Mouse (Mus musculus): ENCODE data around the gene Isl1. TPM values are rescaled to one million over a fixed set of nuclear protein-coding genes. Genes with fewer than 3 reads are reported as not detected.

Gene Isl1
- polyA plus RNA-seq, 1 experiment: 0.27 TPM

- TF ChIP-seq CTCF (IDR thresholded peaks at IDR 0.05; ENCODE audit: control insufficient read depth, insufficient read depth, insufficient replicate concordance, low read depth, low read length) (no peak), POLR2A (IDR thresholded peaks at IDR 0.05; ENCODE audit: control insufficient read depth, low read depth, low read length) (no peak)
- Histone ChIP-seq H3K27ac (ENCODE audit: control insufficient read depth, insufficient read depth, low read depth, low read length) (no peak overlapping the region), H3K4me3 (ENCODE audit: control insufficient read depth, low read depth, low read length) (no peak overlapping the region), H3K36me3 (ENCODE audit: control insufficient read depth, insufficient read depth, low read length) (no peaks in the 10 kb centered on the region), H3K4me1 (ENCODE audit: control insufficient read depth, insufficient read depth, low read length) (no peaks in the 10 kb centered on the region; the same call in none of the 2 replicates), H3K27me3 (ENCODE audit: control insufficient read depth, insufficient read depth, low read length) (no peaks in the 10 kb centered on the region)
Observed at GRCm38 (mm10) chr13:116301706-116302105, 7.8 kb downstream of the Isl1 start.

GRCm38 (mm10) chr13:116299241-116299640 is 10.2 kb downstream of the Isl1 start:
- H3K27ac ChIP-seq (ENCODE audit: control insufficient read depth, insufficient read depth, low read depth, low read length): no peak overlapping the region
- no peaks in the 10 kb centered on the region for H3K36me3 ChIP-seq (ENCODE audit: control insufficient read depth, insufficient read depth, low read length)
- no peak overlapping the region for H3K4me3 ChIP-seq (ENCODE audit: control insufficient read depth, low read depth, low read length)
- H3K27me3 ChIP-seq (ENCODE audit: control insufficient read depth, insufficient read depth, low read length): no peaks in the 10 kb centered on the region
- TF ChIP-seq POLR2A (IDR thresholded peaks at IDR 0.05; ENCODE audit: control insufficient read depth, low read depth, low read length) (no peak), CTCF (IDR thresholded peaks at IDR 0.05; ENCODE audit: control insufficient read depth, insufficient read depth, insufficient replicate concordance, low read depth, low read length) (no peak)
- no peaks in the 10 kb centered on the region; the same call in none of the 2 replicates for H3K4me1 ChIP-seq (ENCODE audit: control insufficient read depth, insufficient read depth, low read length)

GRCm38 (mm10) chr13:116298641-116299170 is 10.8 kb downstream of the Isl1 start:
- Histone ChIP-seq H3K27me3 (ENCODE audit: control insufficient read depth, insufficient read depth, low read length) (no peaks in the 10 kb centered on the region; the same call in 1 of the 2 replicates), H3K27ac (ENCODE audit: control insufficient read depth, insufficient read depth, low read depth, low read length) (no peak overlapping the region)

GRCm38 (mm10) chr13:116298001-116298400 is 11.5 kb downstream of the Isl1 start:
- Histone ChIP-seq H3K4me1 (ENCODE audit: control insufficient read depth, insufficient read depth, low read length) (peaks cover 4% of the 10 kb centered on the region), H3K27me3 (ENCODE audit: control insufficient read depth, insufficient read depth, low read length) (no peaks in the 10 kb centered on the region; the same call in 1 of the 2 replicates), H3K36me3 (ENCODE audit: control insufficient read depth, insufficient read depth, low read length) (no peaks in the 10 kb centered on the region), H3K27ac (ENCODE audit: control insufficient read depth, insufficient read depth, low read depth, low read length) (no peak overlapping the region), H3K4me3 (ENCODE audit: control insufficient read depth, low read depth, low read length) (no peak overlapping the region)
- TF ChIP-seq CTCF (IDR thresholded peaks at IDR 0.05; ENCODE audit: control insufficient read depth, insufficient read depth, insufficient replicate concordance, low read depth, low read length) (no peak), POLR2A (IDR thresholded peaks at IDR 0.05; ENCODE audit: control insufficient read depth, low read depth, low read length) (no peak)

More at GRCm38 (mm10) chr13:116298641-116299170, 10.8 kb downstream of the Isl1 start:
- no peak for TF ChIP-seq POLR2A (IDR thresholded peaks at IDR 0.05; ENCODE audit: control insufficient read depth, low read depth, low read length)
- TF ChIP-seq CTCF (IDR thresholded peaks at IDR 0.05; ENCODE audit: control insufficient read depth, insufficient read depth, insufficient replicate concordance, low read depth, low read length): no peak
- Histone ChIP-seq H3K4me1 (ENCODE audit: control insufficient read depth, insufficient read depth, low read length) (peaks cover 4% of the 10 kb centered on the region), H3K36me3 (ENCODE audit: control insufficient read depth, insufficient read depth, low read length) (no peaks in the 10 kb centered on the region), H3K4me3 (ENCODE audit: control insufficient read depth, low read depth, low read length) (no peak overlapping the region)

GRCm38 (mm10) chr13:116297048-116297811 is 12.3 kb downstream of the Isl1 start:
- H3K27ac ChIP-seq (ENCODE audit: control insufficient read depth, insufficient read depth, low read depth, low read length): no peak overlapping the region
- no peak overlapping the region for H3K4me3 ChIP-seq (ENCODE audit: control insufficient read depth, low read depth, low read length)
- no peaks in the 10 kb centered on the region; the same call in 1 of the 2 replicates for H3K27me3 ChIP-seq (ENCODE audit: control insufficient read depth, insufficient read depth, low read length)

GRCm38 (mm10) chr13:116295401-116295800 is 14.1 kb downstream of the Isl1 start:
- Histone ChIP-seq H3K27me3 (ENCODE audit: control insufficient read depth, insufficient read depth, low read length) (no peaks in the 10 kb centered on the region; the same call in 1 of the 2 replicates), H3K27ac (ENCODE audit: control insufficient read depth, insufficient read depth, low read depth, low read length) (no peak overlapping the region), H3K4me1 (ENCODE audit: control insufficient read depth, insufficient read depth, low read length) (peaks cover 4% of the 10 kb centered on the region), H3K4me3 (ENCODE audit: control insufficient read depth, low read depth, low read length) (no peak overlapping the region), H3K36me3 (ENCODE audit: control insufficient read depth, insufficient read depth, low read length) (no peaks in the 10 kb centered on the region)
- TF ChIP-seq POLR2A (IDR thresholded peaks at IDR 0.05; ENCODE audit: control insufficient read depth, low read depth, low read length) (no peak), CTCF (IDR thresholded peaks at IDR 0.05; ENCODE audit: control insufficient read depth, insufficient read depth, insufficient replicate concordance, low read depth, low read length) (no peak)

More at GRCm38 (mm10) chr13:116297048-116297811, 12.3 kb downstream of the Isl1 start:
- Histone ChIP-seq H3K36me3 (ENCODE audit: control insufficient read depth, insufficient read depth, low read length) (no peaks in the 10 kb centered on the region), H3K4me1 (ENCODE audit: control insufficient read depth, insufficient read depth, low read length) (peaks cover 4% of the 10 kb centered on the region)
- TF ChIP-seq CTCF (IDR thresholded peaks at IDR 0.05; ENCODE audit: control insufficient read depth, insufficient read depth, insufficient replicate concordance, low read depth, low read length) (no peak), POLR2A (IDR thresholded peaks at IDR 0.05; ENCODE audit: control insufficient read depth, low read depth, low read length) (no peak)

GRCm38 (mm10) chr13:116294734-116295133 is 14.8 kb downstream of the Isl1 start:
- TF ChIP-seq CTCF (IDR thresholded peaks at IDR 0.05; ENCODE audit: control insufficient read depth, insufficient read depth, insufficient replicate concordance, low read depth, low read length) (no peak), POLR2A (IDR thresholded peaks at IDR 0.05; ENCODE audit: control insufficient read depth, low read depth, low read length) (no peak)
- H3K27me3 ChIP-seq (ENCODE audit: control insufficient read depth, insufficient read depth, low read length): no peaks in the 10 kb centered on the region; the same call in 1 of the 2 replicates
- H3K27ac ChIP-seq (ENCODE audit: control insufficient read depth, insufficient read depth, low read depth, low read length): no peak overlapping the region
- H3K36me3 ChIP-seq (ENCODE audit: control insufficient read depth, insufficient read depth, low read length): no peaks in the 10 kb centered on the region
- H3K4me1 ChIP-seq (ENCODE audit: control insufficient read depth, insufficient read depth, low read length): peaks cover 4% of the 10 kb centered on the region
- no peak overlapping the region for H3K4me3 ChIP-seq (ENCODE audit: control insufficient read depth, low read depth, low read length)
